17 mouse cellular contexts compared by ENCODE assay signal in the genomic region with DNA sequence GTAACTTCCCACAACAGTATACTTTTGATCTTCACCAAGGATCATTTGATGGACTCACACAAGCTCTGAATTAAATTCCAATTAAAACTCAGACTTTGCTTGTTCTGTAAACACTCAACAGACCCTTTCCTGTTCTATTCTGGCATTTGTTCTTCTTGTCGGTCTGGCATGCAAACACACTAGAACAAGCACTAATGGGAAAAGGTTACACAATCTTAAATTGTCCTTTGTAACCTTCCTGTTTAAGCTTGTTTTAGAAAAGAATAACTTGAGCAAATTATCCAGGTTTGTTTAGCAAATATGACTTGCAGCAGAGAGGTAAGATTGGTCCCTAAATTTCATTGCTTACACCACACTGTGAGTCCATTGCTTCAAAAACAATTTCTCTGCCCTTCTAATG.
"Had no signal": no experiment of that assay in that cellular context is flagged by ENCODE, and none has a peak within 500 bp of the region (broad histone marks: within the 10 kb centered on the region; RNA-seq: fewer than 3 reads in every experiment).

No protein-coding gene starts in this region.

- H3K27ac ChIP-seq: kidney, postnatal 0 days; layer of hippocampus, adult 2 months; limb, embryonic 15.5 days; liver, embryonic 13.5 days; macrophage; midbrain, embryonic 12.5 days; midbrain, embryonic 15.5 days; neural tube, embryonic 12.5 days; neural tube, embryonic 15.5 days had no signal

- H3K36me3 ChIP-seq: liver, embryonic 13.5 days; neural tube, embryonic 12.5 days had no signal

- H3K9ac ChIP-seq: limb, embryonic 15.5 days; liver, embryonic 13.5 days; midbrain, embryonic 12.5 days; midbrain, embryonic 15.5 days; neural tube, embryonic 12.5 days; neural tube, embryonic 15.5 days had no signal

- ATAC-seq: intestine, postnatal 0 days; midbrain, embryonic 15.5 days had no signal

- H3K4me3 ChIP-seq: layer of hippocampus, adult 2 months; limb, embryonic 15.5 days; liver, embryonic 13.5 days; midbrain, embryonic 12.5 days; midbrain, embryonic 15.5 days; neural tube, embryonic 12.5 days; neural tube, embryonic 15.5 days had no signal

- H3K4me2 ChIP-seq: limb, embryonic 15.5 days; liver, embryonic 13.5 days; midbrain, embryonic 12.5 days; midbrain, embryonic 15.5 days; neural tube, embryonic 12.5 days; neural tube, embryonic 15.5 days had no signal

- DNase-seq: kidney, adult 2 months; kidney, postnatal 25 days; layer of hippocampus, adult 9-11 months; liver, embryonic 13.5 days; right cerebral cortex, adult 18-20 months; right cerebral cortex, postnatal 14 days; right cerebral cortex, postnatal 4 days; thymus, postnatal 25 days had no signal

- H3K4me1 ChIP-seq: limb, embryonic 15.5 days; liver, embryonic 13.5 days; midbrain, embryonic 12.5 days; midbrain, embryonic 15.5 days; neural tube, embryonic 12.5 days; neural tube, embryonic 15.5 days had no signal

- H3K27me3 ChIP-seq: limb, embryonic 15.5 days; liver, embryonic 13.5 days; midbrain, embryonic 12.5 days; midbrain, embryonic 15.5 days; neural tube, embryonic 12.5 days; neural tube, embryonic 15.5 days had no signal

- H3K9me3 ChIP-seq: limb, embryonic 15.5 days; liver, embryonic 13.5 days; midbrain, embryonic 12.5 days; midbrain, embryonic 15.5 days; neural tube, embryonic 12.5 days; neural tube, embryonic 15.5 days had no signal
